Mouse (Mus musculus): ENCODE results near the gene Psmb3. TPM values are rescaled to one million over a fixed set of nuclear protein-coding genes. Genes with fewer than 3 reads are reported as not detected.
A peak's percentile ranks its signal among the peaks of the same experiment; 100 is the strongest.

The Psmb3 gene
- polyA plus RNA-seq, 1 experiment, result 44.4 TPM

DNA sequence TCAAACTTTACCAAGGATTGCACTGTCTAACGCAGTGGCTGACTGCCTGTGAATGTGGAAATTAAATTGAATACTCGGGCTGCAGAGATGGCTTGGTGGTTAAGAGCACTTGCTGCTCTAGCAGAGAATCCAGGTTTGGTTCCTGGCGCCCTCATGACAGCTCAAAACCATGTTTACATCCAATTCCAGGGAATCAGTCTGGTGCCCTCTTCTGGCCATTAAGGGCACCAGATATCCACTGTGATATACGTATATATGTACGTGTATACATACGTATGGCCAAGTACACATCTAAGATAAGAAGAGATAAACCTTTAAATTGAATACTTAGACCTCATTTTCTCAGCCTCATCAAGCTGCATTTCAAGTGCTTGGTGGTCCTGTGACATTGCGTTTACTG, 37.0 kb upstream of the Psmb3 start:
- H3K27me3 ChIP-seq (replicated peaks), result peaks cover 62% of the 10 kb centered on the region
- H3K36me3 ChIP-seq (replicated peaks; ENCODE audit: low read length), result peaks cover 55% of the 10 kb centered on the region
- peaks cover 8% of the 10 kb centered on the region; the same call in 1 of the 2 replicates for H3K9me3 ChIP-seq
- H3K4me3 ChIP-seq (replicated peaks), result no peak overlapping the region
- H3K4me1 ChIP-seq, result peaks cover 59% of the 10 kb centered on the region
- no peak for TF ChIP-seq FLI1 (IDR thresholded peaks at IDR 0.05; ENCODE audit: low read length)
- no peak for TF ChIP-seq GATA1 (IDR thresholded peaks at IDR 0.05; ENCODE audit: borderline replicate concordance, low read length)

DNA sequence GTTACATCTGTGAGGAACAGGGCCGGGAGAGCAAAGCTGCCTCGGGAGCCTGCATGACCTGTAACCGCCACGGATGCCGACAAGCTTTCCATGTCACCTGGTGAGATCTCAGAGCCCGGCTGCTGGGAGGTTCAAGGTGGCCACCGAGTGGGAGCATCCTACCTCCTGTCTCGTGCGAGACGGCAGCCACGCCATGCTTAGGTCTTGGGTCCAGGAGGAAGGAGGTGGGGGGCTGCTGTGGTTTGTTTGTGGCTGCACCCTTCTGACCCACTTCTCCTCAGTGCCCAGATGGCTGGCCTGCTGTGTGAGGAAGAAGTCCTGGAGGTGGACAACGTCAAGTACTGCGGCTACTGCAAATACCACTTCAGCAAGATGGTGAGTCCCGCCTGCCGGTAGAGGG, 36.4 kb upstream of the Psmb3 start:
- peaks cover 53% of the 10 kb centered on the region for H3K4me1 ChIP-seq
- H3K9me3 ChIP-seq, result peaks cover 8% of the 10 kb centered on the region; the same call in 1 of the 2 replicates
- peaks cover 60% of the 10 kb centered on the region for H3K27me3 ChIP-seq (replicated peaks)
- H3K4me3 ChIP-seq (replicated peaks), result peak overlapping the region; percentile 11
- TF ChIP-seq FLI1 (IDR thresholded peaks at IDR 0.05; ENCODE audit: low read length) (no peak), GATA1 (IDR thresholded peaks at IDR 0.05; ENCODE audit: borderline replicate concordance, low read length) (no peak)
- H3K36me3 ChIP-seq (replicated peaks; ENCODE audit: low read length), result peaks cover 61% of the 10 kb centered on the region

DNA sequence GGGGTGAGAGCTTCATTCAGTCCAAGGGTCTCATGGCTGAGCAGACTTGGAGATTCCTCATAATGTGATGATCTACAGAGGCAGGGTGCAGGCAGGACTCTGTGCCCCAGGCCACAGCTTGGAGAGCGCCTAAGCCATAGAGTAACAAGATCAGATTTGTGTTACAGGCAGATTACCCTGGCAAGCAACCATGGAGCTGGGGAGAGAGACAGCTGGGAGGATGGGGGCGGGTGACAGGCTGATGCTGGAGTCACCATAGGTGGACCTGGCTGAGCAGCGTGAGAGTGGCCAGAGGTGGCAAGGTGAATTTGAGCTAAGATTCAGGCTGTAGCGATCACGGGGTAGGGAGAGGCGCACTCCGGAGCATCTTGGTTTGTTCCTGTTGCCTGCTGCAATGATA, 35.0 kb upstream of the Psmb3 start:
- H3K9me3 ChIP-seq, result peaks cover 8% of the 10 kb centered on the region; the same call in 1 of the 2 replicates
- H3K36me3 ChIP-seq (replicated peaks; ENCODE audit: low read length), result peaks cover 74% of the 10 kb centered on the region
- H3K4me1 ChIP-seq, result peaks cover 42% of the 10 kb centered on the region
- no peak overlapping the region for H3K4me3 ChIP-seq (replicated peaks)
- H3K27me3 ChIP-seq (replicated peaks), result peaks cover 53% of the 10 kb centered on the region
- TF ChIP-seq GATA1 (IDR thresholded peaks at IDR 0.05; ENCODE audit: borderline replicate concordance, low read length), result no peak
- no peak for TF ChIP-seq FLI1 (IDR thresholded peaks at IDR 0.05; ENCODE audit: low read length)

DNA sequence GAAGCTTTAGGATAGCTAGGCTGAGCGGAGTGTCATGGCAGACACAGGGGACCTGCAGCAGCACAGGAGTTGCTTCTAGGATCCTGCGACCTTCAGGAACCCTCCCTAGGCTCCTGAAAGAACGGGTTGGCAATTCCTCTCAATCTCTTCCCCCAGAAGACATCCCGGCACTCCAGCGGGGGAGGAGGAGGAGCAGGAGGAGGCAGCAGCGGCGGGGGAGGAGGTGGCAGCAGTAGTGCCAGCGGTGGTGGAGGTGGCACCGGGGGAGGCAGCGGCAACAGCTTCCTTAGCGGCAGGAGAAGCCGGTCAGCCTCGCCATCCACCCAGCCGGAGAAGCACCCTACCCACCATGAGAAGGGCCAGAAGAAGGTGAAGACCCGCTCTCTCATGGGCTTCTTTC, 33.9 kb upstream of the Psmb3 start:
- Histone ChIP-seq H3K36me3 (replicated peaks; ENCODE audit: low read length) (peaks cover 85% of the 10 kb centered on the region), H3K4me1 (peaks cover 35% of the 10 kb centered on the region), H3K4me3 (replicated peaks) (no peak overlapping the region), H3K9me3 (peaks cover 8% of the 10 kb centered on the region; the same call in 1 of the 2 replicates), H3K27me3 (replicated peaks) (peaks cover 50% of the 10 kb centered on the region)
- no peak for TF ChIP-seq GATA1 (IDR thresholded peaks at IDR 0.05; ENCODE audit: borderline replicate concordance, low read length)

DNA sequence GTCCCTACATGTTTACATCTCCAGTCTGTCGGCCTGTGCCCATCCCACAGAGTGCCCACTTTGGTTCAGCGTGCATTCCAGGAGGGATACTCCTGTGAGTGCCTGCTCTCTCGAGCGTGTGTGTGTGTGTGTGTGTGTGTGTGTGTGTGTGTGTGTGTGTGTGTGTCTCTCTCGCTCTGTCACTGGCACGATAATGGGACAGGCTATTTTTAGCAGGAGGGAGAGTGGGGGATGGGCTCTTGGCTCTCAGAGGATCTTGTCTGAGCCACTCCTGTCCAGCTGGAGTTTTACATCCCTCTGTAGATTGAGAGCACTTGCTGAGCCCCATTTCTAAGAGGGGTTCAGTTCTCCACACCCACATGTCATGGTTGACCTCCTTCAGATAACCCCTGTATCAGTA, 33.4 kb upstream of the Psmb3 start:
- no peak for TF ChIP-seq FLI1 (IDR thresholded peaks at IDR 0.05; ENCODE audit: low read length)
- no peak for TF ChIP-seq GATA1 (IDR thresholded peaks at IDR 0.05; ENCODE audit: borderline replicate concordance, low read length)
- peaks cover 90% of the 10 kb centered on the region for H3K36me3 ChIP-seq (replicated peaks; ENCODE audit: low read length)
- peaks cover 49% of the 10 kb centered on the region for H3K27me3 ChIP-seq (replicated peaks)
- peaks cover 8% of the 10 kb centered on the region; the same call in 1 of the 2 replicates for H3K9me3 ChIP-seq
- H3K4me3 ChIP-seq (replicated peaks), result no peak overlapping the region
- H3K4me1 ChIP-seq, result peaks cover 31% of the 10 kb centered on the region

DNA sequence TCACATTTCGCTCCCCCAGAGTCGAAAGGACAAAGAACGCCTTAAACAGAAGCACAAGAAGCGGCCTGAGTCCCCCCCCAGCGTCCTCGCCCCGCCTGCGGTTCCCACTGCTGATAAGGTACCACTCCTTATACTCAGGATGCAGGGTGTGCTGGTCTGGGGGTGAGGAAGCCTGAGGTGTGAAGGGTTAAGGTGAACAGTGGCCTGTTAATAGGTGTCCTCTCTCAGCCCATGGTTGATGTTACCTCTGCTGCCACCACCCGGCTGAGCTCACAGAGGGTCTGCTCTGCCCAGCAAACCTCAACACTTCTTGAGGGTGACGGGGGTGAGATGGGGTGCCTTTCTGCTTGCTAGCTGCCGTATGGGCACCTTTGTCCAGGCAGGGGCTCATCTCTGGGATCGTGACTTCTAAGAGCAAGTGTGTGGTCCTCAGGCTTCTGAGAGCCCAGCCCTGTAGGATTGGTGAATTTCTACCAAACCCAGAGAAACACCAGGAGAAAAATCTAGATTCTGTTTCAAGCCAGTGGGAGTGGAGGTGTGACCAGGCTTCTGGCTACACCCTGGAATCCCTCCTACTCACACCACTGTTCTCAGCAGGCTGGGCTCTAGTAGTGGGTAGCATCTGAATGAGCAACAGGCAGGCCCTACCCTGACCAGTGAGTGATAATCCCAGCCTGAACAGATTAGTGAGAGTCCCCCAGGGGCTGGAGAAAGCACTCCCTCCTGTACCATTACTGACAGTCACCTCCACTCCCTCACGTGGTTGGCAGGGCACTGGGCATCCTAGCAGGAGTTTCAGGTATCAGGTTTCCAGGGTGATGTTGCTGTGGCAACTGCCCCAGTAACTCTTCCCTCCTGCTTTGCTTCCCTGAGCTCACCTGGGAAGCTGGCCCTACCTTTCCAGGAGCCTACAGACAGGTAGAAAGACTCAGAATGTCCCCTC, 32.7 kb upstream of the Psmb3 start:
- Histone ChIP-seq H3K9me3 (peaks cover 6% of the 10 kb centered on the region; the same call in 1 of the 2 replicates), H3K4me3 (replicated peaks) (no peak overlapping the region), H3K36me3 (replicated peaks; ENCODE audit: low read length) (peaks cover 92% of the 10 kb centered on the region), H3K4me1 (peaks cover 27% of the 10 kb centered on the region), H3K27me3 (replicated peaks) (peaks cover 44% of the 10 kb centered on the region)
- TF ChIP-seq GATA1 (IDR thresholded peaks at IDR 0.05; ENCODE audit: borderline replicate concordance, low read length), result no peak
- TF ChIP-seq FLI1 (IDR thresholded peaks at IDR 0.05; ENCODE audit: low read length), result no peak

DNA sequence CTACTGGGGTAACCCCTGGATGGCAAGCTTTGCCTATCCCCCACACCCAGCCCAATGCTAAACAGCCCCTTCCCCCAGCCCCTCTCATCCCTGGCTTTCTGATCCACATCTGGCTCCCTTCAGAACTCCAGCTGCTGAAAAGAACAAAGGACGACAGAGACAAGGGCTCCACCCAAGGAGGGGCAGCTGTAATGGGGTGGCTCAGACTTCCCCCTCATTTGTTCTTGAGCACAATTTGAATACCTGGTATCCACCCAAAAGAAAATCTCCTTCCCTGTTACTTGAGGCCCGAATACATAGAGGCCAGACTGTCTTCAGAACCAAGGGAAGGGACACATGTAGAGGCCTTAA, 32.0 kb upstream of the Psmb3 start:
- H3K36me3 ChIP-seq (replicated peaks; ENCODE audit: low read length), result peaks cover 91% of the 10 kb centered on the region
- peaks cover 24% of the 10 kb centered on the region for H3K4me1 ChIP-seq
- 0 out of 2 replicates have a peak, but pooled peaks cover under 1% of the 10 kb centered on the region for H3K9me3 ChIP-seq
- H3K27me3 ChIP-seq (replicated peaks), result peaks cover 40% of the 10 kb centered on the region
- no peak for TF ChIP-seq GATA1 (IDR thresholded peaks at IDR 0.05; ENCODE audit: borderline replicate concordance, low read length)
- TF ChIP-seq FLI1 (IDR thresholded peaks at IDR 0.05; ENCODE audit: low read length), result no peak
- no peak overlapping the region for H3K4me3 ChIP-seq (replicated peaks)

DNA sequence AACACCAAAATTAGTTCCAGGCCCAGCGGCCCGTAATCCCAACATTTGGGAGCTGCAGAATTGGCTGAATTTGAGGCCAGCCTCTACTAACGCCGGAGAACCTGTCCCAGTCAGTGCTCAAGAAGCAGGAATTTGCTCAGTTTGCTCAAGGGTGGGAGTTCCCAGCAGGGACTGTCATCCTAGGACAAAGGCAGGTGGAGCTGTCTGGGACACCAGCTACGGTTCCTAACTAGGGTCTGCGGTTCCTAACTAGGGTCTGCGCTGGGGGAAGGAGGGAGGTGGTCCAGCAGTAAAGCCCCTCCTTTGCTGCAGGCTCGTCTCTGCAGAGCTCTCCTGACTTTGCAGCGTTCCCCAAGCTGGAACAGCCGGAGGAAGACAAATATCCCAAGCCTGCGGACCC, 30.1 kb upstream of the Psmb3 start:
- Histone ChIP-seq H3K4me1 (peaks cover 15% of the 10 kb centered on the region; the same call in 1 of the 2 replicates), H3K27me3 (replicated peaks) (peaks cover 36% of the 10 kb centered on the region), H3K36me3 (replicated peaks; ENCODE audit: low read length) (peaks cover 96% of the 10 kb centered on the region), H3K9me3 (no peaks in the 10 kb centered on the region), H3K4me3 (replicated peaks) (no peak overlapping the region)
- TF ChIP-seq GATA1 (IDR thresholded peaks at IDR 0.05; ENCODE audit: borderline replicate concordance, low read length) (no peak), FLI1 (IDR thresholded peaks at IDR 0.05; ENCODE audit: low read length) (no peak)

DNA sequence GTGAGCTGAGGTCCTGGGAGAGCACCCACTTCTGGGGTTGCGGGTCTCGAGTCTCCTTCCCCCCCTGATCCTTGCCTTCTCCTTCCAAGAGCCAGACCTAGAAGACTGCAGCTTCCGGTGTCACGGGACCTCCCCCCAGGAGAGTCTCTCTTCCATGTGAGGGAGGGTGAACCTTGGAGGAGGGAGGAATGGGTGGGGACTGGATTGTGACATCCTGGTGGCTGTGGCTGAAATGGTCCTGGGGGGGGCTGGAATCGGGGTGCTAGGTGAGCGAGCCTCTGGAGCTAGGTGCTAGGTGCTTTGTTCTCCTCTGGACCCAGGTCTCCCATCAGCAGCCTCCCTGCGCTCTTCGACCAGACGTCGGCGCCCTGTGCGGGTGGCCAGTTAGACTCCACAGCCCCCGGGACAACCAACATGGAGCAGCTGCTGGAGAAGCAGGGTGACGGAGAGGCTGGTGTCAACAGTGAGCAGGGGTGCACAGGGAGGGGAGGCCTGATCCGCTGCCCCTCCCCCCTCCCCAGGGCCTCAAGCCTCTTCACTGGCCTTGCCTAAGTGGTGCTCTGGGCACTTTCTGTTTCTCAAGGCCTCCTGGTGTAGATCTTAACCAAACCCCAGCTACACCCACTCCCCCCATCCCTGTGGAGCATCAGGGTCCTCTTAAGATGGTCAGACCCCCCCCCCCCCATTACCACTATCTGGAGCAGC, 27.0 kb upstream of the Psmb3 start:
- TF ChIP-seq FLI1 (IDR thresholded peaks at IDR 0.05; ENCODE audit: low read length), result no peak
- no peak for TF ChIP-seq GATA1 (IDR thresholded peaks at IDR 0.05; ENCODE audit: borderline replicate concordance, low read length)
- Histone ChIP-seq H3K4me3 (replicated peaks) (no peak overlapping the region), H3K27me3 (replicated peaks) (peaks cover 19% of the 10 kb centered on the region), H3K36me3 (replicated peaks; ENCODE audit: low read length) (peaks cover 90% of the 10 kb centered on the region), H3K4me1 (no peaks in the 10 kb centered on the region), H3K9me3 (no peaks in the 10 kb centered on the region)

DNA sequence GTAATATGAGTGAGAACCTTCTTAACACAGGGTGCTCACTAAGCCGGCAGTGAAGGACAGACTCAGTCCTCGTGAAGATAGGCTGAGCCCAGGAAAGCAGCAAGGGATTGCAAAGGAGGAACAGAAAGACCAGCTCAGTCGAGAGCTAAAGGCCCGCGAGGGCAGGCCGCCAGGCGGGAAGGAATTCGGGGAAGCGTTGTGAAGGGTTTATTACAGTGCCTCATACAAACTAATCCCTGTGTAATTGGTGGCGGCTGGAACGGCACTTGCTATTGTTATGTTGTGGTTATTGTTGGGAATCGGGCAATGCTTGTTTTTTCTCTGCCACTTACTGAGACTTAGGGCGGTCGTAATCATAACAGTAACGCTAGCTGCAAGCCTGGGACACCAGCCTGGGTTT, 25.8 kb upstream of the Psmb3 start:
- TF ChIP-seq FLI1 (IDR thresholded peaks at IDR 0.05; ENCODE audit: low read length) (no peak), GATA1 (IDR thresholded peaks at IDR 0.05; ENCODE audit: borderline replicate concordance, low read length) (no peak)
- no peaks in the 10 kb centered on the region for H3K9me3 ChIP-seq
- H3K36me3 ChIP-seq (replicated peaks; ENCODE audit: low read length), result peaks cover 90% of the 10 kb centered on the region
- H3K4me3 ChIP-seq (replicated peaks), result no peak overlapping the region
- H3K4me1 ChIP-seq, result no peaks in the 10 kb centered on the region
- H3K27me3 ChIP-seq (replicated peaks), result peaks cover 11% of the 10 kb centered on the region

All from megakaryocyte, embryonic 14.5 days (primary cell).